Mouse (Mus musculus): ENCODE measurements around the gene Babam2.

GRCm38 (mm10) chr5:32035721-32036320, 338.3 kb downstream of the Babam2 start:
- no peak for TF ChIP-seq CTCF (IDR thresholded peaks at IDR 0.05; ENCODE audit: low read depth, low read length)
- no peak for TF ChIP-seq POLR2AphosphoS5 (IDR thresholded peaks at IDR 0.05; ENCODE audit: insufficient replicate concordance, low read depth, low read length)
- no peak for TF ChIP-seq GATA1 (IDR thresholded peaks at IDR 0.05; ENCODE audit: borderline replicate concordance, low read length)
- TF ChIP-seq GATA2 (IDR thresholded peaks at IDR 0.05; ENCODE audit: borderline replicate concordance, low read depth, low read length), result no peak
